Mouse (Mus musculus) G1E-ER4 (cell line): Measurements from ENCODE around the gene Wdr95. TPM values are rescaled to one million over a fixed set of nuclear protein-coding genes. Genes with fewer than 3 reads are reported as not detected.

Experiments used
- GATA1 ChIP-seq: IDR thresholded peaks from one replicate; pipeline ENCODE4 v1.8.0; 2012; ENCODE audit warnings: low read length, inconsistent platforms
- polyA plus RNA-seq: library from polyadenylated mRNA; stranded (reverse); fragments of >175 nt; gene quantifications from 2 replicates; pipeline ENCODE4 v1.2.3, GENCODE M21; 2012

Gene Wdr95
- polyA plus RNA-seq, 1 experiment = not detected

- TF ChIP-seq GATA1 = no peak
Measured at GRCm38 (mm10) chr5:149649499-149650178, 121.2 kb downstream of the Wdr95 start.

GRCm38 (mm10) chr5:149650179-149650553 is 121.7 kb downstream of the Wdr95 start:
- TF ChIP-seq GATA1 = no peak

- no peak for TF ChIP-seq GATA1
Measured at GRCm38 (mm10) chr5:149655636-149656035, 127.2 kb downstream of the Wdr95 start.

GRCm38 (mm10) chr5:149658022-149658421 is 129.5 kb downstream of the Wdr95 start:
- no peak for TF ChIP-seq GATA1

GRCm38 (mm10) chr5:149658741-149659413 is 130.4 kb downstream of the Wdr95 start:
- no peak for TF ChIP-seq GATA1

- no peak for TF ChIP-seq GATA1
Measured at GRCm38 (mm10) chr5:149659414-149659780, 130.9 kb downstream of the Wdr95 start.

- no peak for TF ChIP-seq GATA1
Measured at GRCm38 (mm10) chr5:149661428-149661827, 132.9 kb downstream of the Wdr95 start.

Other genes starting within 250 kb of the Wdr95 start
- not detected in 2 replicates for gene Medag, start 116.9 kb upstream of the Wdr95 start, polyA plus RNA-seq
- gene Tex26, start 89.0 kb upstream of the Wdr95 start, polyA plus RNA-seq = not detected in 2 replicates
- gene Hsph1, start 107.7 kb downstream of the Wdr95 start, polyA plus RNA-seq = 256 and 276 TPM in 2 replicates
- gene B3glct, start 149.6 kb downstream of the Wdr95 start, polyA plus RNA-seq = 3.3 and 6.9 TPM in 2 replicates